Mouse (Mus musculus) testis, adult 2 months (tissue): Measurements from ENCODE around the gene Atp7a. TPM values are rescaled to one million over a fixed set of nuclear protein-coding genes. Genes with fewer than 3 reads are reported as not detected.

Experiments
- H3K27ac ChIP-seq: fragments of 200-500 bp; 2 replicates; pipeline ENCODE4 v1.5.1; 2012; ENCODE audit warnings: low read depth, low read length; ENCODE audit not compliant: control insufficient read depth, insufficient read depth
- H3K27me3 ChIP-seq: fragments of 200-500 bp; 2 replicates; pipeline ENCODE4 v1.6.1; 2012; ENCODE audit warnings: mild to moderate bottlenecking, low read length, moderate library complexity; ENCODE audit not compliant: control insufficient read depth, insufficient read depth
- H3K36me3 ChIP-seq: fragments of 200-500 bp; 2 replicates; pipeline ENCODE4 v1.6.1; 2012; ENCODE audit warnings: mild to moderate bottlenecking, low read length; ENCODE audit not compliant: control insufficient read depth, insufficient read depth
- H3K4me1 ChIP-seq: fragments of 200-500 bp; 2 replicates; pipeline ENCODE4 v1.6.1; 2012; ENCODE audit warnings: low read length; ENCODE audit not compliant: control insufficient read depth, insufficient read depth
- H3K4me3 ChIP-seq: fragments of 200-500 bp; 2 replicates; pipeline ENCODE4 v1.5.1; 2012; ENCODE audit warnings: low read depth, mild to moderate bottlenecking, low read length, moderate library complexity, mixed read lengths; ENCODE audit not compliant: control insufficient read depth
- CTCF ChIP-seq: fragments of 200-500 bp; IDR thresholded peaks from 2 replicates; pipeline ENCODE4 v1.5.1; 2012; ENCODE audit warnings: low read depth, mild to moderate bottlenecking, inconsistent platforms, low read length, moderate library complexity; ENCODE audit not compliant: control insufficient read depth, insufficient read depth, insufficient replicate concordance
- POLR2A ChIP-seq: fragments of 200-500 bp; IDR thresholded peaks from 2 replicates; pipeline ENCODE4 v1.6.1; 2012; ENCODE audit warnings: low read depth, mild to moderate bottlenecking, inconsistent platforms, low read length, moderate library complexity; ENCODE audit not compliant: control insufficient read depth
- polyA plus RNA-seq: library from polyadenylated mRNA; depleted of rRNA; stranded (reverse); fragments of >200 nt; gene quantifications from 2 replicates; pipeline ENCODE4 v1.2.3, GENCODE M21; 2012

Atp7a gene
- polyA plus RNA-seq, 1 experiment = 2.7 TPM

DNA sequence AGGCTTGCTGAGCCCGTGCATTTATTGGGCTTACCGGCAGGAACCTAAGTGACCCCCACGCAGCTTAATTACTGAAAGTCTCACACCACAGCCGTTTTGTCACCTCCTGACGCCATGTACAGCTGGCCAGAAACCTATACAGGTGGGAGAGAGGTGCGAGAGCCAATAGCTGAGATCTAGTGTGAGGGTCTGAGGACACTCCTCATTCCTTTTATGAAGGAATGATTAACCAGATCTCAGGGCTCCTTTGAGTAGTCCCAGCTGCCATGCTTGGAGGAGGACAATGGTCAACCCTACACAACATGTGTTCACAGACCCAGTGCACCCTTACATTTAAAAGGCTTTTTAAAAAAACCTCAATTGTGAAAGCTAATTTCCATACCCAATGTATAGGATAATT, 101.2 kb downstream of the Atp7a start:
- Histone ChIP-seq H3K27ac (no peak overlapping the region), H3K4me1 (no peaks in the 10 kb centered on the region), H3K4me3 (no peak overlapping the region), H3K36me3 (no peaks in the 10 kb centered on the region), H3K27me3 (no peaks in the 10 kb centered on the region)
- TF ChIP-seq POLR2A (no peak), CTCF (no peak)

- Histone ChIP-seq H3K36me3 (no peaks in the 10 kb centered on the region), H3K4me1 (no peaks in the 10 kb centered on the region), H3K27me3 (no peaks in the 10 kb centered on the region), H3K4me3 (no peak overlapping the region), H3K27ac (no peak overlapping the region)
- TF ChIP-seq CTCF (no peak), POLR2A (no peak)
These were observed 102.8 kb downstream of the Atp7a start for GRCm38 (mm10) chrX:106129877-106130276.

DNA sequence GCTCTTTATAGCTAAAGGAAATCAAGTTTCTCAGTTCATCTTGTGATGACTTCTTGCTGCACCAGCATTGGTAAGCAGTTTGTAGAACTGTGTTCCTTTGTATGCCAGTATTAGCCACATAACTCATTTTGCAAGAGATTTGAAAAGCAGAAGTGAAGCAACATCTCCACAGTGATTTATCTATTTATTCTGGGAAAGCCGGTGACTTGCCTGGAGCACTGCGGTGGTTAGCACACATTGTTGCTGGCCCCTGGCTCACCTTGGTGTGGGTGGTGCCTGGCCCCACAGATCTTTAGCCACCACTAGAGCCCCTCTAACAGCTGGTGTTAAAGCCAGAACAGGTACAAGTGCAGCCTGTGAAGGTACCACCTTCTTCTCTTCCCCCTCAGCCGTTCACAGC, 107.8 kb downstream of the Atp7a start:
- H3K4me3 ChIP-seq = no peak overlapping the region
- H3K27me3 ChIP-seq = no peaks in the 10 kb centered on the region
- H3K36me3 ChIP-seq = no peaks in the 10 kb centered on the region
- H3K27ac ChIP-seq = no peak overlapping the region
- TF ChIP-seq CTCF (no peak), POLR2A (no peak)
- H3K4me1 ChIP-seq = no peaks in the 10 kb centered on the region

GRCm38 (mm10) chrX:106135484-106135883, 108.4 kb downstream of the Atp7a start:
- H3K27ac ChIP-seq = no peak overlapping the region
- no peaks in the 10 kb centered on the region for H3K36me3 ChIP-seq
- TF ChIP-seq CTCF = no peak
- no peak for TF ChIP-seq POLR2A
- H3K4me1 ChIP-seq = no peaks in the 10 kb centered on the region
- H3K4me3 ChIP-seq = no peak overlapping the region
- no peaks in the 10 kb centered on the region for H3K27me3 ChIP-seq

GRCm38 (mm10) chrX:106135916-106136575, 109.0 kb downstream of the Atp7a start:
- H3K36me3 ChIP-seq = no peaks in the 10 kb centered on the region
- H3K4me1 ChIP-seq = no peaks in the 10 kb centered on the region
- TF ChIP-seq CTCF = no peak
- TF ChIP-seq POLR2A = no peak
- no peak overlapping the region for H3K4me3 ChIP-seq
- no peak overlapping the region for H3K27ac ChIP-seq
- H3K27me3 ChIP-seq = no peaks in the 10 kb centered on the region

DNA sequence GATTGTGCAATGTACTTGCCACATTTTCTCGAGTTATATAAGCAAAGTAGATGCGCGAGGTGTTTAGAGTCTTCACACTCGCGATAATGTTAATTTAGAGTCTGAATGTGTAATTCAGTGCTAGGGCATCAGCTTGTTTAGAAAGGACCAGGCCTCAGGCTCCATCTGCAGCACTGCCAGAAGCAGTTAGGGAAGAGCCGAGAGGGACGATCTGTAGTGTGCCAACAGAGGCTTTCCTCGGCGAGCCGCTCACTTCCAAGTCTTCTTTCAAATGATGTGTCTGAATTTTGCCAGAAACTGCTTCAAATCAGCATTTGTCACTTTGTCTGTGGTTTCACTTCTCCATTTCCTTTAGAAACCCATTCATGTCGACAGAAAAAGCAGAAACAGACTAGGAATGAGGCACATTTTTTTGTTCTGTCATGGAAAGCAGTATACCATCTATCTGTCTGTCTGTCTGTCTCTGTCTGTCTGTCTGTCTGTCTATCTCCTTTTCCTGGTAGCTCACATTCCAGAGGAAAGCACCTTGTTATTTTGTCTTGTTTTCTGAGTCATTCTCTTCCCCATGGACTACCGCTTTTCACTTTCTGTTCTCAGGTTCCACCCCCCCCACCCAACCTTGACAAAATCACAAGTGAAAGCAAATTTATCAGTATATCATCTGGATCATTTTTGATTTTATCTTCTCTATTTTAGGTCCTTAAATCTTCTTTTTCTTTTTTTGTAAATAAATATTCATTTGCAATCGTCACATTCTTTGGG, 112.4 kb downstream of the Atp7a start:
- H3K27me3 ChIP-seq = no peaks in the 10 kb centered on the region
- no peak overlapping the region for H3K4me3 ChIP-seq
- TF ChIP-seq POLR2A = no peak
- no peak for TF ChIP-seq CTCF
- no peak overlapping the region for H3K27ac ChIP-seq
- no peaks in the 10 kb centered on the region for H3K36me3 ChIP-seq
- H3K4me1 ChIP-seq = no peaks in the 10 kb centered on the region

- H3K27me3 ChIP-seq = no peaks in the 10 kb centered on the region
These were observed 115.9 kb downstream of the Atp7a start, which contains the start of gene Tlr13 for GRCm38 (mm10) chrX:106142936-106143335. TSS of gene Tlr13 (plus strand) at chrX:106143204.

More at GRCm38 (mm10) chrX:106142936-106143335, 115.9 kb downstream of the Atp7a start, which contains the start of gene Tlr13:
- Histone ChIP-seq H3K4me3 (no peak within 1 kb of the TSS), H3K36me3 (no peaks in the 10 kb centered on the region), H3K4me1 (no peaks in the 10 kb centered on the region), H3K27ac (no peak within 1 kb of the TSS)
- no peak for TF ChIP-seq CTCF
- TF ChIP-seq POLR2A = no peak
